Mouse (Mus musculus): ENCODE results near the gene Hoxa9.

- TF ChIP-seq CTCF (IDR thresholded peaks at IDR 0.05; ENCODE audit: insufficient read depth, low read length) (no peak), POLR2A (IDR thresholded peaks at IDR 0.05; ENCODE audit: borderline replicate concordance, extremely low read depth, low read depth, low read length) (no peak)
Observed at GRCm38 (mm10) chr6:52226569-52227257, 4.2 kb downstream of the Hoxa9 start.

Data from lung, adult 2 months (tissue).